Mouse (Mus musculus) embryonic fibroblast, embryonic 13.5 days (primary cell): ENCODE measurements around the gene Ptprcap. TPM values are rescaled to one million over a fixed set of nuclear protein-coding genes. Genes with fewer than 3 reads are reported as not detected.
"Not testable (repeated sequence)": the region's sequence is repeated elsewhere in the genome, so short reads cannot be mapped to it uniquely, and the experiment has no call there.

Source experiments
- H3K27ac ChIP-seq: 2 replicates; pipeline ENCODE4 v1.5.1; 2012; ENCODE audit warnings: low read length, control low read depth, inconsistent platforms; ENCODE audit not compliant: insufficient read depth
- H3K4me1 ChIP-seq: 2 replicates; pipeline ENCODE4 v1.6.1; 2011; ENCODE audit warnings: low read length; ENCODE audit not compliant: control insufficient read depth, insufficient read depth
- H3K4me3 ChIP-seq: 2 replicates; pipeline ENCODE4 v1.5.1; 2011; ENCODE audit warnings: mild to moderate bottlenecking, control low read depth, low read length; ENCODE audit not compliant: insufficient read depth
- CTCF ChIP-seq: IDR thresholded peaks from 2 replicates; pipeline ENCODE4 v1.5.1; 2011; ENCODE audit warnings: mild to moderate bottlenecking, control low read depth, low read length, moderate library complexity, borderline replicate concordance; ENCODE audit not compliant: insufficient read depth
- POLR2A ChIP-seq: IDR thresholded peaks from 2 replicates; pipeline ENCODE4 v1.6.1; 2011; ENCODE audit warnings: low read depth, mild to moderate bottlenecking, control low read depth, low read length, moderate library complexity
- polyA plus RNA-seq: library from polyadenylated mRNA; stranded (reverse); fragments of >200 nt; gene quantifications from 2 replicates; pipeline ENCODE4 v1.2.4, GENCODE M21; 2011; ENCODE audit warnings: low read depth; ENCODE audit not compliant: missing spikeins, insufficient read length

Gene Ptprcap
- polyA plus RNA-seq, 1 experiment = not detected

GRCm38 (mm10) chr19:4125741-4126696 is 27.4 kb upstream of the Ptprcap start, which contains the start of gene Aip:
Gene Aip (minus strand): TSS chr19:4125858.
- TF ChIP-seq CTCF (peak; percentile 42; the same call in 1 of the 2 replicates), POLR2A (peak; percentile 84)
- Histone ChIP-seq H3K4me1 (peaks cover 3% of the 10 kb centered on the region; the same call in 1 of the 2 replicates), H3K27ac (peak within 1 kb of the TSS; percentile 29; the same call in 1 of the 2 replicates), H3K4me3 (peak within 1 kb of the TSS; percentile 96)

- H3K4me1 ChIP-seq = peaks cover 3% of the 10 kb centered on the region; the same call in 1 of the 2 replicates
- TF ChIP-seq POLR2A (no peak), CTCF (no peak)
- peak overlapping the region; percentile 96 for H3K4me3 ChIP-seq
- H3K27ac ChIP-seq = peak overlapping the region; percentile 5; the same call in 1 of the 2 replicates
Measured at GRCm38 (mm10) chr19:4126759-4127495, 26.5 kb upstream of the Ptprcap start.

- Histone ChIP-seq H3K27ac (no peak overlapping the region), H3K4me3 (no peak overlapping the region), H3K4me1 (peaks cover 3% of the 10 kb centered on the region; the same call in 1 of the 2 replicates)
- TF ChIP-seq CTCF = no peak
Measured at GRCm38 (mm10) chr19:4129462-4129861, 23.9 kb upstream of the Ptprcap start.

- TF ChIP-seq CTCF (no peak), POLR2A (no peak)
- no peak overlapping the region for H3K4me3 ChIP-seq
- H3K4me1 ChIP-seq = peaks cover 5% of the 10 kb centered on the region; the same call in 1 of the 2 replicates
- H3K27ac ChIP-seq = peak overlapping the region; percentile 41; the same call in 1 of the 2 replicates
Measured at GRCm38 (mm10) chr19:4130106-4130505, 23.3 kb upstream of the Ptprcap start.

- Histone ChIP-seq H3K4me1 (peaks cover 5% of the 10 kb centered on the region; the same call in 1 of the 2 replicates), H3K4me3 (no peak overlapping the region), H3K27ac (no peak overlapping the region)
- TF ChIP-seq CTCF = no peak
- TF ChIP-seq POLR2A = no peak
Measured at GRCm38 (mm10) chr19:4131075-4131474, 22.3 kb upstream of the Ptprcap start.

GRCm38 (mm10) chr19:4131768-4132167 is 21.6 kb upstream of the Ptprcap start:
- H3K4me3 ChIP-seq = no peak overlapping the region
- H3K4me1 ChIP-seq = peaks cover 5% of the 10 kb centered on the region; the same call in 1 of the 2 replicates
- no peak overlapping the region for H3K27ac ChIP-seq
- TF ChIP-seq CTCF (0 out of 2 replicates have a peak, but pooled peaks have one; percentile 20), POLR2A (no peak)

GRCm38 (mm10) chr19:4134354-4134753 is 19.1 kb upstream of the Ptprcap start:
- H3K27ac ChIP-seq = no peak overlapping the region; the same call in 1 of the 2 replicates
- no peak for TF ChIP-seq CTCF
- no peak for TF ChIP-seq POLR2A
- H3K4me3 ChIP-seq = no peak overlapping the region
- peaks cover 5% of the 10 kb centered on the region; the same call in 1 of the 2 replicates for H3K4me1 ChIP-seq

GRCm38 (mm10) chr19:4135229-4135962 is 18.0 kb upstream of the Ptprcap start:
- H3K27ac ChIP-seq = peak overlapping the region; percentile 16; the same call in 1 of the 2 replicates
- H3K4me1 ChIP-seq, H3K4me3 ChIP-seq: not testable (repeated sequence)

GRCm38 (mm10) chr19:4135963-4136345 is 17.4 kb upstream of the Ptprcap start:
- H3K4me3 ChIP-seq, H3K4me1 ChIP-seq, H3K27ac ChIP-seq: not testable (repeated sequence)
